Mouse (Mus musculus): Measurements from ENCODE around the gene Tmem179b.

The Tmem179b gene

DNA sequence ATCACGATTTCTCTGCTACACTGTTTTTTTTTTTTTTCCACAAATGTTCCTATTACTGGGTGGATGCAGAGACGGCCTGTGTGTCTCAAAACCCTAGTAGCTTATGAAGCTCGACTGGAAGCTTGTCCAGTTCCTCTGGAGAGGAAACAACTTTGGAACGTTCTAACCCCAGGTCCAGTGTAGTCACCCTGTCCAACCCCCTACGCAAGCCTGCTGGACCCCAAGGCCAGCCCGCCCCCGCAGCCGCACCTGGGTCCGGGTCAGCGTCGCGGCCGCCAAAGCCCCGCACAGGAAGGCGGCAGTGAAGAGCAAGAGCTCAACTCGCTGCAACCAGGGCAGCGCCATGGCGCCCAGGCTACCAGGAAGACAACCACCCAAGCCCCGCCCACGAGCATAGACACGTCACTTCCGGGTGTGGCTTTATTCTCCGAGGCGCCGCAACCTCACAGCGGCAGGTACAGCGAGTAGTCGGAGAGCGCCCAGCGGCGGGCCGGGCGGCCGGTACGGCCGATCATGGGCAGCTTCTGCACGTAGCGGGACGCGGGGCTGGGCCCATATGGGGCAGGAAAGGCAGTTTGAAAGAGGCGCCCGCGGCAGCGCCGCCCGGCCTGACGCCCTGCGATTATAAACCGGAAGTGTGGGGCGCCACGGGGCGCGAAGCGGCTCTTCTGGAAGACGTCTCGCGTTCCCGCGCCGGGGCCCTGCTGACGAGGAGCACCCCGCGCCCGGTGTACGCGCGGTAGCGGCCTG is at the start of gene Tmem179b:
Gene Tmem179b, minus strand, starts transcription at position 382 of the 750 bp plus-strand sequence.
- DNase-seq (ENCODE audit: low spot score in 2 of 2), result peak; percentile 86 to 96

DNA sequence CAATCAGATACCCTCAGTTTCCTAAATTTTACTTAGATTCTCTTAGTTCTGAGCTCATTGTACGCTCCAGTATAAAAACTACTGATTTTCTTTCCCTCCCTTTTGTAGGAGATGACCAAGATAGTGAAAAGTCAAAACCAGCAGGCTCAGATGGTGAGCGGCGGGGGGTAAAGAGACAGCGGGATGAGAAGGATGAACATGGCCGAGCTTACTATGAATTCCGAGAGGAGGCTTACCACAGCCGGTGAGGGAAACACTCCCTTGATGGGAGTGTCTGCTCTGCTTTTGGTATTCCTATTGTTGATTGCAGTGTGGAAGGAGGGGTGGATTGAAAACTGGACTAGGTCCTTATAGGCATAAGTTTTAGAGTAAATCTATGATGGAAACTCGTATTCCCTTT is 48.4 kb upstream of the Tmem179b start:
- no peak for DNase-seq (ENCODE audit: low spot score in 2 of 2)

GRCm38 (mm10) chr19:8821146-8821545 is 46.9 kb upstream of the Tmem179b start:
- no peak for DNase-seq (ENCODE audit: low spot score in 2 of 2)

DNA sequence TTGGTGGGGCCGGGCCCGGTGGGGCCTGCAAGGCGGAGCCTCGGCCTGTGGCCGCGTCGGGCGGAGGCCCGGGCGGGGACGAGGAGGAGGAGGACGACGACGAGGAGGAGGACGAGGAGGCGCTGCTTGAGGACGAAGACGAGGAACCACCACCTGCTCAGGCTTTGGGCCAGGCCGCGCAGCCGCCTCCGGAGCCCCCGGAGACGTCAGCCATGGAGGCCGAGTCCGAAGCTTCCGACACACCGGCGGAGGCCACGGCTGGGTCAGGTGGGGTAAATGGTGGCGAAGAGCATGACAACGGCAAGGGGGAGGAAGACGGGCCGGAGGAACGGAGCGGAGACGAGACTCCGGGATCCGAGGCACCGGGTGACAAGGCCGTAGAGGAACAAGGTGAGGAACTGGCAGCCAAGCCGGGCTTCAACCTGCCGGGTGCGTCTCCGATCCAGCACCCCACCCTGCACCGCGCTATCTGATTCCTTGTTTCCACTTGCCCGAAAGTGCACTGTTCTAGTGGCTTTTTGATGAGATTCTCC is 46.2 kb upstream of the Tmem179b start:
- no peak for DNase-seq (ENCODE audit: low spot score in 2 of 2)

- peak; percentile 97 to 99 for DNase-seq (ENCODE audit: low spot score in 2 of 2)
Measured at GRCm38 (mm10) chr19:8819596-8820423, 45.5 kb upstream of the Tmem179b start, which contains the start of gene Hnrnpul2. TSS of gene Hnrnpul2 (plus strand) at chr19:8820010.

- DNase-seq (ENCODE audit: low spot score in 2 of 2), result peak; percentile 96 to 99
Measured at GRCm38 (mm10) chr19:8818801-8819595, 44.7 kb upstream of the Tmem179b start, which contains the start of gene Ttc9c. TSS of gene Ttc9c (minus strand) at chr19:8819333.

GRCm38 (mm10) chr19:8818301-8818798 is 44.1 kb upstream of the Tmem179b start:
- no peak for DNase-seq (ENCODE audit: low spot score in 2 of 2)

GRCm38 (mm10) chr19:8817001-8817400 is 42.7 kb upstream of the Tmem179b start:
- no peak for DNase-seq (ENCODE audit: low spot score in 2 of 2)

- DNase-seq (ENCODE audit: low spot score in 2 of 2), result no peak
Measured at GRCm38 (mm10) chr19:8815812-8816211, 41.5 kb upstream of the Tmem179b start.

DNA sequence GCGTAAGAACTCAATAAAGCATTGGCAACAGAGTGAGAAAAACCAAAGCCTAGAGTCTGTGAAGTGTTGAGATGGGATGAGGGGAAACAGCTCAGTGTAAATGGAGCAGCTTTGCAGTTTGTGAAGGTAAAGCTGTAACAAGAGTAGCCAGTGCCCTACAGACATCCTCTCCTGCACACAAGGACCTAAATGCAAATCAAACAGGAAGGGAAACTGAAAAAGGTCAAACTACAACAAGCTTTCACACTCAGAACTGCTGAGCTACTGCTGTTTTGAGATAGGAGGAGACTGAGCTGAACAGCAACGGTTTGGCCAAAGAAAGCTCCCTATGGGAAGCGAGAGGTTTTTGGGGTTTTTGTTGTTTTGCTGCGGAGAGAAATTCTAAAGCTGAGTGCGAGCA is 32.5 kb upstream of the Tmem179b start:
- no peak for DNase-seq (ENCODE audit: low spot score in 2 of 2)

DNA sequence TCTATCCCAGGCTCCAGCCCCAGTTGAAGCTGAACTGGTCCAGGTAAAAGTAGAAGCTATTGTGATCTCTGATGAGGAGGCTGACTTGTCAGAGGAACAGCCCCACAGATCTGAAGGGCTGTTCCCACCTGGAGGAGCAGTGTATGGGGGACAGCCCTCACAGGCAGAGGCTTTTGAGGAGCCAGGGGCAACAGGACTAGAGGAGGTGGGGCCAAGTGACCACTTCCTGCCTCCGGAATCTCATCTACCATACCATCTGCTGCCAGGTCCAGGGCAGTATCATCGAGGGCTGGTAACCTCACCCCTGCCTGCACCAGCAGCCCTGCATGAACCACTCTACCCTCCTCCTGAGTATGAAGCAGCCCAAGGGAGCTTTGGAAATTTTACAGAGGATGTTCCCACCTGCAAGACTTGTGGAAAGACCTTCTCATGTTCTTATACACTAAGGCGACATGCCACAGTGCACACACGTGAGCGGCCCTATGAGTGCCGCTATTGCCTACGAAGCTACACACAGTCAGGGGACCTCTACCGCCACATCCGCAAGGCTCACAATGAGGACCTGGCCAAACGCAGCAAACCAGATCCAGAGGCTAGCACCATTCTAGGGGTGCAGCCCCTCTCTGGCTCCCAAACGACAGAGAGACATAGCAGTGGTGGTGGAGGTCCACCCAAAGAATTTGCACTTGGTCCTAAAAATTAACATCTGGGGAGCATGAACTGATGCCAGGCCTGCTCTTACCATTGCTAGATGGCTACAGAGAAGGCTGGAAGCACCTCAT is 29.8 kb upstream of the Tmem179b start:
- DNase-seq (ENCODE audit: low spot score in 2 of 2), result no peak

DNA sequence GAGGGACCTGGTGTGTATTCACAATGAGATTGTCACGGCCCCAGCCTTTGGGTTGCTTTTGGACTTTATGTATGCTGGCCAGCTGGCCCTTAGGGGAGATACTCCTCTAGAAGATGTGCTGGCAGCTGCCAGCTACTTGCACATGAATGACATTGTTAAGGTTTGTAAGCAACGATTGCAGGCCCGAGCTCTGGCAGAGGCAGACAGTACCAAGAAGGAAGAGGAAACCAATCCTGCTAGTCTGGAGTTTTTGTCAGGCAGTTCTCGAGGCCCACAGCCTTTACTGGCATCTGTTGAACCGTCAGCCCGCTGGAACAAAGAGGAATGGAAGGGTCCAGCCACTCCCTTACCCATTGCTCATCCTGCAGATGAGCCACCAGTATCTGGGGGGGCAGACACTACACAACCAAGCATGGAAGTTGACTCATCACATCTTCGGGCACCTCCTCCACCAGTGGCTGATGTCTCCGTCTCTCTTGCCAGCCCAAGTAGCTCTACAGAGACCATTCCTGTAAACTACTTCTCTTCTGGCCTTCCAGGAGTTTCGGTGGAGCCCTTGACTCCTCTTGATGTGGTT is 29.0 kb upstream of the Tmem179b start:
- no peak for DNase-seq (ENCODE audit: low spot score in 2 of 2)

DNA sequence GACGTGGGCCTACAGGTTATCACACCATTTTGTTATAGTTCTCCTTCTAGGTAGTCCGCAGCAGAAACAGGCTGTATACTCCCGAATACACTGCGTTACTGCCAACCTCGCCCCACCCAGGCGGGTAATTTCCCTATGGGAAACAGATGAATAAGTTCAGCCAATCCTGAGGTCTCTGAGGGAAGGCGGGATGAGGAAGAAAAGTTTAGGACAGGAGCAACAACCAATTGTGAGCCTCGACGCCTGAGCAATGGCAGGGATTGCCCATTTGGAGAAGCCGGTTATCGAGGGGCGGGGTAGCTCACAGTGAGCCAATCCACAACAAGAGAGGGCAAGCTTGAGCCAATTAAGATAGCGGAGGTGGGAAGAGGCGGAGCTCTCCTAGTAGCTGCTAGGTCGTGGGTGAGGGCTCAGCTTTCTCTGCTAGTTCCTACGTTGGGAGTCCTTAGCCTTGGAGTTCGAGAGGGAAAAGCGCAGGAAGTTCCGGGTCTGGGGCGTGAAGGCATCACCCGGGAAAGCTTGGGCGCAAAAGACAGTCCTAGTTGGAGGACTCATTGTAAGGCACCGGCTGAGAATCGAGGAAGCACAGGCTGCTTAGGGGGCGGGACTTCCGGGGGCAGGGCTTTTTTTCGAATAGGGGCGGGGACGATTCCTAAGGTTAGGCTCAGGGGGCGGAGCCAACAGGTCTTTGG is 28.0 kb upstream of the Tmem179b start, which contains the start of gene Zbtb3:
Gene Zbtb3, plus strand, starts transcription at position 426 of the 692 bp plus-strand sequence.
- peak; percentile 97 to 98 for DNase-seq (ENCODE audit: low spot score in 2 of 2)

- no peak for DNase-seq (ENCODE audit: low spot score in 2 of 2)
Measured at GRCm38 (mm10) chr19:8798947-8799315, 24.7 kb upstream of the Tmem179b start.

- DNase-seq (ENCODE audit: low spot score in 2 of 2), result peak; percentile 85 to 92
Measured at GRCm38 (mm10) chr19:8798264-8798946, 24.1 kb upstream of the Tmem179b start, which contains the start of gene Polr2g. TSS of gene Polr2g (minus strand) at chr19:8798577.

DNA sequence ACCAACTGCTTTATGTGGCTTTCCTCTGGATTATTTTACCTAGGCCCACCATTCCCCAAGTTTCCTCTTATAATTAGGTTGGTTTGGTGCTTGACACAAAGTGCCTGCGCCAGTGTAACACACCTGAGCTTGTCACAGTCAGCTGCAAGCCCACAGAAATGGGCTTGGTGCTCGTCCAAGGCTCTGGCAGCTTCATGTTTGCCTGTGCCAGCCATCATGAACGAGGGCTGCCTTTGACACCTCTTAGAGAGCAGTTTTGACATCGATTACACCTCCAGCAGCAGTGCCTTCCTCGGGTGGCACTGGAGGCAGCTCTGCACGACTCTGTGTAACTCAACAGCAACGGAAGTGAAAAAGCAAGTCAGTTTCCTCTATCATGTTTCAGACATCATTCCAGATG is 15.9 kb upstream of the Tmem179b start:
- DNase-seq (ENCODE audit: low spot score in 2 of 2), result no peak

GRCm38 (mm10) chr19:8789171-8789570 is 14.9 kb upstream of the Tmem179b start:
- DNase-seq (ENCODE audit: low spot score in 2 of 2), result peak in 1 of 2 experiments; percentile 52

- no peak for DNase-seq (ENCODE audit: low spot score in 2 of 2)
Measured at GRCm38 (mm10) chr19:8788521-8788920, 14.3 kb upstream of the Tmem179b start.

Data from left cerebral cortex, adult 9 months (tissue).